Mouse (Mus musculus): ENCODE measurements around the gene Fank1. TPM values are rescaled to one million over a fixed set of nuclear protein-coding genes. Genes with fewer than 3 reads are reported as not detected.

Fank1 gene
- total RNA-seq, 1 experiment from 2014 or later: not detected

DNA sequence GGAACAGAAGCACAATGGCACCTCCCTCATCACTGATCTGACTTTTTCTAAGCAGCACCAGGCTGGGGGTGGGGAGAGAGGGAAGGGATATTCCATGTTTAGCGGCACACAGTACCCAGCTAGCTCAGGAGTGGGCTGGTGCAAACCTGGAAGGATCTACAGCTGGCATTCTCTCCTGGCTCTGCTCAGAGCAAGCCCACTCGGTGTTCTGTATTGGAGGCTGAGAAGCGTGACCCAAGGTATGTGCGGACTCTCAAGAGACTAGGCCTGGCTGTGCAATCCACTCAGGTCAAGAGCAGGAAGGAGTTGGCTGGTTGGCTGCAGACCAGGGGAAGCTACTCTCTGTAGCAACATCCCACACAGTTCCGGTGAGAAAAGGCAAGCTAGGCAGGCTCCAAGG is 143.3 kb downstream of the Fank1 start:
- peak; percentile 23 to 52; a peak in 3 of 4 replicates for ATAC-seq (replicated peaks in 1 of 2; ENCODE audit: insufficient read depth in 1 of 2, low FRiP score in 2 of 2, low TSS enrichment in 1 of 2, low read depth in 1 of 2, poor library complexity in 2 of 2, severe bottlenecking in 2 of 2)

DNA sequence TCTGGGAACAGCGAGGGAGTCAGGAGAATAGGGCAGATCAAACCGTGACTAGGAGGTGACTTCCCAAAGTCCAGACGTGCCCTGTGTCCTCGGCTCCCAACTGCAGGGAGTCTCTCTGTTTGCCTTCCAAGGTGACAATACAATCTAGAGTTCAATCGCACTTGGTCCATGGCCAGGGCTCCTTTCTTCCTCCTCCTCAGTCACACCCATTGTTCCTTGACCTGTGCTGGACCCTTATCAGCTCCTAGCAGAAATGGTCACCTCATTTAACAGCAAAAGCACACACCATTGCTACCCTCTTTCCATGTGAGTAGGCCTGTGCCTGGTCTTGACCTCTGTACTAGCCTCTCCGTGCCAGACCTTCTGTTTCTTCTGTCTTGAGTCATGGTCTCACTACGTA is 144.1 kb downstream of the Fank1 start:
- ATAC-seq (replicated peaks in 1 of 2; ENCODE audit: insufficient read depth in 1 of 2, low FRiP score in 2 of 2, low TSS enrichment in 1 of 2, low read depth in 1 of 2, poor library complexity in 2 of 2, severe bottlenecking in 2 of 2): no peak

DNA sequence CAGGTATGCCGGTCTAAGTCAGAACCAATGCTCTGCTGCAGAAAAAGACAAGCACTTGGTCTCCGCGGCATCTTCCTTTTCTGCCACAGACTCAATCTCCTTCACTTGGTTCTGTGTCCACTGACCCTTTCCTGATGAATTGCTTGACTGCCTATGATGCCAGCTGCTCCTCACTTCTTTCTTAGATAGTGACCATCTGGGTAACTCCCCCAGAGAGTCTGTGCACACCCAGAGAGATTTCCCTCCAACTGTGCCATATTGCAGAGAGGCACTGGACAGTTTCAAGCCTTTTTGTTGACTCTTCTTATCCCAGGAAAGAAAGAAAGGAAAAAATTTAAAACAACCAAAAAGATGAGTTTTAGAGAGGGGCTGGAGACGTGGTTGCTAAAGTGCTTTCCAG is 144.6 kb downstream of the Fank1 start:
- ATAC-seq (replicated peaks in 1 of 2; ENCODE audit: insufficient read depth in 1 of 2, low FRiP score in 2 of 2, low TSS enrichment in 1 of 2, low read depth in 1 of 2, poor library complexity in 2 of 2, severe bottlenecking in 2 of 2): no peak

DNA sequence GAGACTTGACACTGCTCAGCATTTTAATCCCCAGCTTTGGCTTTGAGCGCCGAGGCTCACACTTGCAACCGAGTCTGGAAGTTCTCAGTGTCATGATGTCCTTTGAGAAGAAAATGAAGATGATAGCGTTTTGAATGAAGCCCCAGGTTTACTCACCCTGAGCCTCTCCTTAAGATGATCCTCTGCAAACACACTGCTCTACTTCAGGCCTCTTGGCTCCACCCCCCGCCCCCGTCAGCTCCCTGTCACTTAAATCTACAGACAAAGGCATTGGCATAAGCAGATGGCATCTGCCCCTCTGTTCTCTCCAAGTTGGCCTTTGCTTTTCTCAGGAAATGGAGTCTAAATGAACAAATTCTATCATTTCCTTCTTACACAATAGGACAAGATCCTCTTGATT is 147.3 kb downstream of the Fank1 start:
- no peak for ATAC-seq (replicated peaks in 1 of 2; ENCODE audit: insufficient read depth in 1 of 2, low FRiP score in 2 of 2, low TSS enrichment in 1 of 2, low read depth in 1 of 2, poor library complexity in 2 of 2, severe bottlenecking in 2 of 2)

DNA sequence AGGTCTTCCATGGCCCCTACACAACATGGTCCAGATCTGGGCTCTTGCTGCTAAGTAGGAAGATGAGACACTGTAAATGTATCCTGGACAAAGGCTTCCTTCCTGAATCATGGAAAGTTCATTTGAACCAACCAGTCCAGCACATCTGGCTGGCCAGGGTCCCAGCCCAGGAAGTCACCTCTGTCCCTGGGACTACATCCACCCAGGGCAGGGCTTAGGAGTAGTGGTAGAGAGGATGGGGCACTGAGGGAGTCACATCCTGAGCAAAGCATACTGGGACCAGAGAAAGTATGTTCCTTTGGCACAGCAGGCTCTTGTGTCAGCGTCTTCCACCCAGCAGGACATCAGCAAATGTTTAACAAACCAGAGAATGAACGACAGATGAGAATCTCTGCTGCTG is 149.1 kb downstream of the Fank1 start:
- ATAC-seq (replicated peaks in 1 of 2; ENCODE audit: insufficient read depth in 1 of 2, low FRiP score in 2 of 2, low TSS enrichment in 1 of 2, low read depth in 1 of 2, poor library complexity in 2 of 2, severe bottlenecking in 2 of 2): no peak

DNA sequence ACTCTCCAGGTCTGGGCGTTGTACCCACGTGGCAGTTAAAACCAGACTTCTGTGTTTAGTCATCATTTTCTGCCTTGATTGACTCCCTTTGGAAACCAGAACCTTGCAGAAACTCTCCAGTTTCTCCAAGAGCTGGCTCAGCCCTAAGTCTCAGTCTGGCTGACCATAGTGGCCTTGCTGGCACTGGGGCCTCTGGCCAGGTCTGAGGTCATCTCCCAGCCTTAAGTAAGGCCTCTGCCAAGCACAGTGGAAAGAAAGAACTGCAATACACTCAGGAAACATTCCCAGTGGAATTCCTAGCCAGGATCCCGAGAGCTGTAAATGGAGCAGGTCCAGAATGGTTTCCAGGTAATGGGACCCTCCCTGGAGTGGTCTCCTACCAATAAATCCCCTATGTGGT is 152.3 kb downstream of the Fank1 start:
- no peak for ATAC-seq (replicated peaks in 1 of 2; ENCODE audit: insufficient read depth in 1 of 2, low FRiP score in 2 of 2, low TSS enrichment in 1 of 2, low read depth in 1 of 2, poor library complexity in 2 of 2, severe bottlenecking in 2 of 2)

Other genes starting within 250 kb of the Fank1 start
- gene Tex36, start 174.7 kb upstream of the Fank1 start, total RNA-seq (2017): not detected in 2 replicates
- gene Edrf1, start 139.3 kb upstream of the Fank1 start, total RNA-seq (2017): 20.3 and 33.4 TPM in 2 replicates
- gene Mmp21, start 96.8 kb upstream of the Fank1 start, total RNA-seq (2017): not detected in 2 replicates
- 83.5 and 114 TPM in 2 replicates for gene Bccip, start 67.5 kb upstream of the Fank1 start, total RNA-seq (2017)
- gene Uros, start 66.8 kb upstream of the Fank1 start, total RNA-seq (2017): 10.8 and 17.8 TPM in 2 replicates
- 27.1 and 36.3 TPM in 2 replicates for gene Dhx32, start 5.9 kb downstream of the Fank1 start, total RNA-seq (2017)

All from hematopoietic stem cell, adult 5-6 weeks (primary cell).